Mouse (Mus musculus) heart, adult 11 months (tissue): ENCODE results near the gene Evx2.

Experiments used
- DNase-seq: peaks from one replicate; pipeline ENCODE4 v3.0.0; 2022

The Evx2 gene

DNA sequence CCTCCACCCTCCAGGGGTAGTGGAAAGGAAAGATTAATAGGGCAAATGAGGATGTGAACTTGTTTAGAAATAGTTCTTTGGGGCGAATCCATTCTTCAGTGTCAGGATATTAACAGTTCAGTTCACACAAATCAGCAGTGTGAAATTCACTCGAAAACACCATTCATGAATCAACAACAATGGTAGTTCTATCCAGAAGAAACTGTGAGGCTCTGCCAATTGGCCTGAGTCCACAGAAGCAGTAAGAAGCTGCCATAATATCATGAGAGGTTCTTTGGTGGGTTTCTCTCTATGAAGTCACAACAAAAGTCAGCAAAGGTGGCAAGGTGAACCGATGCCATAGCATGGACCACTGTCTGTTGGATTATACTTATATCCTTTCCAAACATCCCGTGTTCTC, 48.0 kb downstream of the Evx2 start:
- no peak for DNase-seq

DNA sequence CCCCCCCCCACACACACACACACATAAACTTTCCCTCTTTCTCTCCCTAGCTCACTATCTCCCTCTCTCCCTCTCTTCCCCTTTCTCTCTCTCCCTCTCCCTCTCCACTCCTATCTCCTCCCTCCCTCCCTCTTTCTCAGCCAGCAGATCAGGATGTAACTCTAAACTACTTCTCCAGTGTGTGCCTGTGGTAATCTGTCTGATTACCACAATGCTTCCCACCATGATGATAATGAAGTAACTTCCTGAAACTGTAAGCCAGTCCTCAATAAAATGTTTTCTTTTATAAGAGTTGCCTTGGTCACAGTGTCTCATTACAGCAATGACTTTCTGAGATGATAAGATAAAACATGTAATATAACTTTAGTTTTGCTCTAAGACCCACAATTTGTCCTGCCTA, 50.0 kb downstream of the Evx2 start:
- no peak for DNase-seq

DNA sequence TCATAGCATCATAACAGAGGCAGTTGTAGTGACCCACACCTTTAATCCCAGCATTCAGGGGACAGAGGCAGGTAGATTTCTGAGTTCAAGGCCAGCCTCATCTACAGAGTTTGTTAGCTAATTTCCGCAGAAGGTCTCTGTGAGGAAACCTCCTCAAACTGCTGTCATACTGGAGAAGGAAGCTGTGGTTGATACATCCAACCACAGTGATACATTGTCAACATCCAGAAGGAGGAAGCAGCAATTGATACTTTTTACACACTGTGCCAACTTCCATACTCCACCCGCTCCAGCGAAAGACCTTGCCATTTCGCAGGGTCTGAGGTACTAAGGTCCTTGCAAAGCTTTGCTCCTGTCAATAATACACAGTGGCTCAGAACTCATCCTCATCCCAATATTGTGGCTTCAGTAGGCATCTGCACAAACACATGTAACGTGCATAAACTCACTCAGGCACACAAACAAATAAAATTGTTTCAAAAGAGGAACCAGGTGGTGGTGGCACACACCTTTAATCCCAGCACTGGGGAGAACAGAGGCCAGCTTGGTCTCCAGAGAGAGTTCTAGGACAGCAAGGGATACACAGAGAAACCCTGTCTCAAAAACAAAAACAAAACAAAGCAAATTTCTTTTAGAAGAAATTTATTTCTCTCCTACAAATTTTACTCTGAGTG, 53.1 kb downstream of the Evx2 start:
- DNase-seq = no peak

DNA sequence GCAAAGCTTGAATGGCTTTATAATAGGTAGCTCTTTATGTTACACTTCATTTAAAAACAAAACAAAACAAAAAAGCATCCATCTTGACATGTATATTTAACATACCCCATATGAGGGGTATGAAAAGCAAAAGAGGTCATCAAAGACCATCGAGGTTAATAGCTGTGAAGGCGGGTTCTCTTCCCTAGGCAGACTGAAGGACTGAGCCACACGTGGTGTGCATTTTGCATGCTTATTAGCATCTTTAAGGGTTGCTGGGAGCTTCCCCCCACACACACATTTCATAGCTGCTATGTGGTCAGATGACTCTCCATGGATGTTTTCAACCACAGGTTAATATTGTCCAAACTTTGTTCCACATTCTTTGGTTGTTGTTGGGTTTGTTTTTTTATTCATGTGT, 55.3 kb downstream of the Evx2 start:
- no peak for DNase-seq
